Mouse (Mus musculus) layer of hippocampus, adult 8-10 months (tissue): ENCODE measurements around the gene Vmn2r1. TPM values are rescaled to one million over a fixed set of nuclear protein-coding genes. Genes with fewer than 3 reads are reported as not detected.

Experiments
- DNase-seq, 2 experiments: peaks; one replicate each; pipeline ENCODE4 v3.0.0; 2022; ENCODE audit warnings: low spot score in 2 of 2
- total RNA-seq, 4 experiments: library from RNA; stranded (reverse); gene quantifications; 2 replicates each; pipeline ENCODE4 v1.2.4; 2022

Gene Vmn2r1
- total RNA-seq, result under 1 TPM; 0.33 to 0.92 (median 0.67) TPM

GRCm38 (mm10) chr3:64081247-64081646 lies at the start of gene Vmn2r1:
Gene Vmn2r1, plus strand, starts transcription at chr3:64081547.
- DNase-seq, result no peak

GRCm38 (mm10) chr3:64038136-64038841 lies 43.1 kb upstream of the Vmn2r1 start:
- DNase-seq, result no peak

DNA sequence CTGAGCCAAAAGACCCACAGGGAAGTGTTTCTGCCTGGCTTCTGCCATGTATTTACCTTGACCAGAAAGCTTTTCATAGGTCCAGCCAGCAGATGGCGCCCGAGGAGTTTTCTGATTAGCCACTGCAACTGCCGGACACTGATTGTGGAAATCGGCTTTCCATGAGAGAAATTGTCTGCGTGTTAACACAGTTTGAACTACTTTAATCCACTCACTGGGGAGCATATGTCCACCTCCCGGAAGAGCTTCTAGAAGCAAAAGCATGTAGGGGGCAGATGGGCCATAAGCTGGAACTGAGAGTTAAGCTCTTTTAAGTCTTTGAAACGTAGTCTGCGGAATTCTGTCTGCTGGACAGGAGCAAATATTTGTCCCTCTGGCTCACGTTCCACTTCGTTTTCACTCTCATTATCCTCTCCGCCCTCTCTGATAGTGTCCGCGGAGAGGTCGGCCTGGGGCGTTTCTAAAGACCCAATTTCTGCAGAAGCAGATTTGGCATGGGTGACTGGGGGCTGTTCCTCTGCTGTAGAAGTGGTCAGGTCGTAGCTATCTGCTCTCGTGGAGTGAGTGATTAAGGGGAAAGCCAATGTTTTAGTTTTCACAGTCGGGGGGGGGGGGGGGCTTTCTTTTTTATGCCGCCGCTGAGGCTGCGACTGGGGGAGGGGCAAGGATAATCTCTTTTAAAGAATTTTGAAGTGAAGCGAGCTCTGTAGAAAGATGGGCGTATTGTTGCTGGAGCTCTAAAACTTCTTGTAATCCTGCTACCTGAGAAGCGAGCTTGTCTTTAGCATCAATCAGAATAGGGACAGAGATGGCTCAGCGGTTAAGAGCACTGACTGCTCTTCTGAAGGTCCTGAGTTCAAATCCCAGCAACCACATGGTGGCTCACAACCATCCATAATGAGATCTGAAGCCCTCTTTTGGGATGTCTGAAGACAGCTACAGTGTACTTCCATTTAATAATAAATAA lies 41.2 kb upstream of the Vmn2r1 start:
- DNase-seq, result peak; percentile 75 to 92

DNA sequence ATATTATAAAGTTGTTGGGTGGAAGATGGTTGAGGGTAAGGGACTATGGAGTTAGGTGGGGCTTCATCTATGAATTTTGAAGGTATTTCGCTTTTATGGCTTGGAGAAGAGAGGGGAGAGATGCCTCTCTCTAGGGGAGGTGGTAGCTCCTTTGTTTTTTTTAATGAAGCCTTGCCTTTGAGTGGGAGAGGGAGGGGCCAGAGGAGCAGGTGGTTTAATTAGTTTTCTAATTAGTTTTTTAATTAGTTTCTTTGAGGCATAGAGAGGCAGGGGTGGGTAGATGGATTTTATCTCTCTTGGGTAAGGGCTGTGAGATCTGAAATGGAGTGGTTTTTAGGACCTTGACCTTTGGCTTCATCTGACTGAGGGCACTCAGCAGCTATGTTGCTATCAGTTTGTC lies 31.4 kb downstream of the Vmn2r1 start:
- no peak for DNase-seq

- no peak for DNase-seq
Measured at GRCm38 (mm10) chr3:64113352-64114046, 32.2 kb downstream of the Vmn2r1 start.

GRCm38 (mm10) chr3:64141878-64142508 lies 60.6 kb downstream of the Vmn2r1 start, which contains the start of gene Vmn2r2:
Gene Vmn2r2, minus strand, starts transcription at chr3:64141928.
- no peak for DNase-seq

Other genes with a start within 250 kb of the Vmn2r1 start
- gene Plch1, start 182.1 kb upstream of the Vmn2r1 start, total RNA-seq, result 1 to 10 TPM; 5.5 to 8.3 (median 7.0) TPM
- 10 to 100 TPM; 13.1 to 14.4 (median 13.5) TPM for gene E130311K13Rik, start 152.1 kb upstream of the Vmn2r1 start, total RNA-seq
- 10 to 100 TPM; 26.2 to 31.3 (median 30.0) TPM for gene Slc33a1, start 116.8 kb upstream of the Vmn2r1 start, total RNA-seq
- gene Gmps, start 105.4 kb upstream of the Vmn2r1 start, total RNA-seq, result 10 to 100 TPM; 39.3 to 56.4 (median 47.0) TPM
- not detected for gene Vmn2r2, start 60.4 kb downstream of the Vmn2r1 start, total RNA-seq
- not detected for gene Vmn2r3, start 208.2 kb downstream of the Vmn2r1 start, total RNA-seq